Mouse (Mus musculus) heart, adult 2 months (tissue): Measurements from ENCODE around the gene Ltb4r1. TPM values are rescaled to one million over a fixed set of nuclear protein-coding genes. Genes with fewer than 3 reads are reported as not detected.

Source experiments
- DNase-seq, 2 experiments: peaks; one replicate each; pipeline ENCODE4 v3.0.0; 2021
- H3K27ac ChIP-seq: fragments of 200-600 bp; 2 replicates; pipeline ENCODE4 v1.8.1; 2022
- H3K27me3 ChIP-seq: fragments of 200-500 bp; 2 replicates; pipeline ENCODE4 v1.6.1; 2012; ENCODE audit warnings: mild to moderate bottlenecking, low read length, inconsistent platforms, mixed read lengths; ENCODE audit not compliant: control insufficient read depth, insufficient read depth
- H3K36me3 ChIP-seq: fragments of 200-500 bp; 2 replicates; pipeline ENCODE4 v1.6.1; 2012; ENCODE audit warnings: low read length, inconsistent platforms; ENCODE audit not compliant: control insufficient read depth, insufficient read depth
- H3K4me1 ChIP-seq: fragments of 200-500 bp; 2 replicates; pipeline ENCODE4 v1.6.1; 2011; ENCODE audit warnings: low read length; ENCODE audit not compliant: control insufficient read depth, insufficient read depth
- H3K4me3 ChIP-seq: fragments of 200-600 bp; 2 replicates; pipeline ENCODE4 v1.8.1; 2022
- H3K79me2 ChIP-seq: fragments of 200-500 bp; replicated peaks from 2 replicates; pipeline ENCODE4 v1.6.1; 2012; ENCODE audit warnings: mild to moderate bottlenecking, inconsistent platforms, low read length, moderate library complexity, mixed read lengths; ENCODE audit not compliant: control insufficient read depth, insufficient read depth
- H3K9ac ChIP-seq: fragments of 200-500 bp; 2 replicates; pipeline ENCODE4 v1.6.1; 2012; ENCODE audit warnings: low read depth, mild to moderate bottlenecking, control low read depth, inconsistent platforms, low read length, mixed read lengths
- CTCF ChIP-seq: fragments of 200-600 bp; IDR thresholded peaks from 2 replicates; pipeline ENCODE4 v1.8.1; 2022; ENCODE audit warnings: antibody characterized with exemption, mild to moderate bottlenecking, moderate library complexity
- EP300 ChIP-seq: fragments of 200-500 bp; IDR thresholded peaks from 2 replicates; pipeline ENCODE4 v1.6.1; 2011; ENCODE audit warnings: low read depth, low read length, control low read depth; ENCODE audit not compliant: insufficient read depth
- POLR2A ChIP-seq: fragments of 200-500 bp; IDR thresholded peaks from 2 replicates; pipeline ENCODE4 v1.6.1; 2011; ENCODE audit warnings: mild to moderate bottlenecking, low read depth, low read length, control low read depth; ENCODE audit not compliant: insufficient read depth
- WGBS: fragments of 180-500 bp; shearing (Covaris S2); methylation state at CpG from one replicate; pipeline ENCODE4 v1.1.7; 2018; 5-methylcytosine and 5-hydroxymethylcytosine counted together
- intact Hi-C: fragments of 180-260 bp; cut with DNase I; formaldehyde crosslinking; loops from one replicate; pipeline ENCODE4 v1.15.1; 2025
- polyA plus RNA-seq: library from polyadenylated mRNA; depleted of rRNA; stranded (reverse); fragments of >200 nt; gene quantifications from 2 replicates; pipeline ENCODE4 v1.2.3, GENCODE M21; 2012
- total RNA-seq, 2 experiments: library from RNA; stranded (reverse); gene quantifications; 2 replicates each; pipeline ENCODE4 v1.2.3; 2021

The Ltb4r1 gene
- total and polyA plus RNA-seq, 3 experiments, result 0.34 to 0.76 (median 0.36) TPM

- intact Hi-C loops, result loop anchor here (10.0 kb wide), 1 partner anchor 243 kb away; no protein-coding TSS in a partner anchor
- H3K27ac ChIP-seq, result no peak overlapping the region
- 59% methylated on average over 8 of the region's 8 CpGs for WGBS
- no peaks in the 10 kb centered on the region for H3K27me3 ChIP-seq
- no peaks in the 10 kb centered on the region; the same call in 1 of the 2 replicates for H3K4me1 ChIP-seq
- no peaks in the 10 kb centered on the region for H3K36me3 ChIP-seq
- no peak for DNase-seq
- no peak for TF ChIP-seq CTCF
- no peak for TF ChIP-seq EP300
- H3K9ac ChIP-seq, result no peak overlapping the region
- H3K79me2 ChIP-seq, result no peaks in the 10 kb centered on the region
- H3K4me3 ChIP-seq, result no peak overlapping the region
These were observed 37.7 kb upstream of the Ltb4r1 start for GRCm38 (mm10) chr14:55727889-55728685.

- Histone ChIP-seq H3K4me1 (no peaks in the 10 kb centered on the region), H3K9ac (no peak overlapping the region), H3K36me3 (no peaks in the 10 kb centered on the region), H3K79me2 (no peaks in the 10 kb centered on the region), H3K27me3 (no peaks in the 10 kb centered on the region), H3K4me3 (no peak overlapping the region), H3K27ac (no peak overlapping the region)
- no peak for DNase-seq
- TF ChIP-seq POLR2A, result no peak
- no peak for TF ChIP-seq EP300
- 63% methylated on average over 7 of the region's 7 CpGs for whole genome bisulfite sequencing
- intact Hi-C loops, result no loop called here
These were observed 35.6 kb upstream of the Ltb4r1 start for GRCm38 (mm10) chr14:55730116-55730515.

DNA sequence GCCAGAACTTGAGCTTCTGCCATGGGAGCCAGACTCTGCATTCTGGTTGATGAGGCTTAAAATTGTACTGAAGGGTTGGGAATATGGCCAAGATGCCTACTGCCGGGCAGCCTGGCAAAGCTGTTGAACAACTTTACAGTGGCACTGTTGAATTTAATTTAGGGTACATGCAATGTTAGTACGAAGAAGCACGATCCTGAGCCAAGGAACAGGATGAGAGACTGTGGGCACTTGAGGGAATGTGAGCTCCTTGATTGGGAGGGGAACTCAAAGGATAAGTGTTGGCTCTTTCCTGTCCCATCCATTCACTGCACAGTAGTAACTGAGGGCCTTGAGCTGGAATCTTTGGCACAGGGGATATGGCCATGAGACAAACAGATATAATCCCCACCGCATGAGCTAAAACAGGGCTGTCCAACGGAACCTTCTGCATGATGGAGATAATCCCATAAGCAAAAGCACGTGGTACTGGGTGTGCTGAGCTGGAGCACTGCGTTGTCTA, 35.2 kb upstream of the Ltb4r1 start:
- intact Hi-C loops, result no loop called here
- TF ChIP-seq POLR2A (no peak), CTCF (no peak), EP300 (no peak)
- WGBS, result 63% methylated on average over 7 of the region's 7 CpGs

DNA sequence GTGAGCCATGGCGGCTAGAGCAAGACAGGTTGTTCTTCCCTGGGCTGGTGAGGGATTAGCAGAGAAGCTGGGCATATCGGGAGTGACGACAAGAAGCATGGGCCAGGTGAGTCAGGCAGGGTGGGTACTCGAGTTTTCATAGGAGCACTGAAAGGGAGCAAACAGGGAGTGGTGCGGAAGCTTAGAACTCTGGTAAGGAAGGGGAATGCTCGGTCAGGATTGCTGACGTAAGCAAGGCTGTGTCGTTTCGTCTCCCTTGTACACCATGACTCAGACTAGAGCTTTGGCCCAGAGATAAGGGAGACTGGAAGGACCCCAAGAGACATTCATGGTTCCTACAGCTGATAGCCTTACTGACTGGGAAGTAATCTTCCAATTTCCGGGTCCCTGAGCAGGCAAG, 31.9 kb upstream of the Ltb4r1 start:
- Histone ChIP-seq H3K79me2 (no peaks in the 10 kb centered on the region), H3K4me3 (no peak overlapping the region), H3K9ac (no peak overlapping the region), H3K36me3 (no peaks in the 10 kb centered on the region), H3K27me3 (no peaks in the 10 kb centered on the region), H3K27ac (no peak overlapping the region), H3K4me1 (no peaks in the 10 kb centered on the region)
- no peak for TF ChIP-seq POLR2A
- TF ChIP-seq EP300, result no peak
- TF ChIP-seq CTCF, result no peak
- intact Hi-C loops, result no loop called here
- DNase-seq, result no peak
- 49% methylated on average over 10 of the region's 10 CpGs for WGBS

More for the DNA sequence above, 35.2 kb upstream of the Ltb4r1 start:
- H3K4me3 ChIP-seq, result no peak overlapping the region
- no peak for DNase-seq
- H3K79me2 ChIP-seq, result no peaks in the 10 kb centered on the region
- H3K27ac ChIP-seq, result no peak overlapping the region
- no peaks in the 10 kb centered on the region for H3K36me3 ChIP-seq
- no peaks in the 10 kb centered on the region for H3K27me3 ChIP-seq
- H3K9ac ChIP-seq, result no peak overlapping the region
- no peaks in the 10 kb centered on the region for H3K4me1 ChIP-seq

DNA sequence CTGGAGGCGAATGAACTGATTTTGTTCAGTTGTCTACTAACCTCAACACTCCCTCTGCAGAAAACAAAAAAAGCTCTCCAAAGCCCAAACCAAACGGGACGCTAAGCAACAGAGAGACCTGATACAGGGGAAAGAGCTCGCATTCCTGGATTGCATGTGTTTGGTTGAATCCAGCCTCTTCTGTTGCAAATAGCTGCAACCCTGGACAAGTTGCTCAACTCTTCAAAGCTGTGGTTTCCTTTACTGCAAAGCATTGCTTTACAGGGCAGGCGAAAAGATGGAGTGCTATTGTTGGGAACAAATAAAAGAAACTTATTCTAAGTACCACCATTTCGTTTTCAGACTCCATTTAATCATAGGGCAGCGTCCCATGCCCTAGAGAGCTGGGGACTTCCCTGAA, 30.9 kb upstream of the Ltb4r1 start:
- Histone ChIP-seq H3K27ac (no peak overlapping the region), H3K27me3 (no peaks in the 10 kb centered on the region), H3K79me2 (no peaks in the 10 kb centered on the region), H3K4me1 (no peaks in the 10 kb centered on the region), H3K36me3 (no peaks in the 10 kb centered on the region), H3K4me3 (no peak overlapping the region), H3K9ac (no peak overlapping the region)
- DNase-seq, result no peak
- intact Hi-C loops, result no loop called here
- no peak for TF ChIP-seq EP300
- TF ChIP-seq CTCF, result no peak
- TF ChIP-seq POLR2A, result no peak
- 67% methylated on average over 7 of the region's 7 CpGs for WGBS

DNA sequence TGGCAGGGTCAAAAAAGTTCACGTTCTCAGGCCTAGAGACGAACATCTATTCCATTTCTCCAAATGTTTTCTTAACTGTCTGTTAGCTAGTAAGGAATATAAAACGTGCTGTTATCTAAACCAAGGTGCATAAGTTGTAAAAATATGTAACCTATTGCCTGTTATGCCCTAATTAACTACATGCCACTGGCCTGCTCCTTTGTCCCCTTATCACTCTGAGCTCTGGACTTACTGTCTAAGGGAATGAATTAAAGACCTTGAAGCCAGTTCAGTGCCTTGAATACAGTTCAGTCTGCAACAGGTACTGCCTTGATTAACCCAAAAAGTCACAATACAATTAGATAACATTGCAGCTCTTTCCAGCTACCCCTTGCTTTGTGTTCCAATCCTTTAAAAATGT, 30.4 kb upstream of the Ltb4r1 start:
- Histone ChIP-seq H3K4me3 (no peak overlapping the region), H3K4me1 (no peaks in the 10 kb centered on the region), H3K79me2 (no peaks in the 10 kb centered on the region), H3K36me3 (no peaks in the 10 kb centered on the region), H3K27ac (no peak overlapping the region), H3K9ac (no peak overlapping the region), H3K27me3 (no peaks in the 10 kb centered on the region)
- TF ChIP-seq EP300 (no peak), CTCF (no peak), POLR2A (no peak)
- WGBS, result 50% methylated on average over 3 of the region's 3 CpGs
- DNase-seq, result no peak
- intact Hi-C loops, result no loop called here
